Mouse (Mus musculus) kidney, postnatal 25 days (tissue): ENCODE data around the gene Zic4.

Experiments
- DNase-seq, 2 experiments: peaks; one replicate each; pipeline ENCODE4 v3.0.0; 2021; ENCODE audit warnings: mixed read lengths in 2 of 2

Gene Zic4

DNA sequence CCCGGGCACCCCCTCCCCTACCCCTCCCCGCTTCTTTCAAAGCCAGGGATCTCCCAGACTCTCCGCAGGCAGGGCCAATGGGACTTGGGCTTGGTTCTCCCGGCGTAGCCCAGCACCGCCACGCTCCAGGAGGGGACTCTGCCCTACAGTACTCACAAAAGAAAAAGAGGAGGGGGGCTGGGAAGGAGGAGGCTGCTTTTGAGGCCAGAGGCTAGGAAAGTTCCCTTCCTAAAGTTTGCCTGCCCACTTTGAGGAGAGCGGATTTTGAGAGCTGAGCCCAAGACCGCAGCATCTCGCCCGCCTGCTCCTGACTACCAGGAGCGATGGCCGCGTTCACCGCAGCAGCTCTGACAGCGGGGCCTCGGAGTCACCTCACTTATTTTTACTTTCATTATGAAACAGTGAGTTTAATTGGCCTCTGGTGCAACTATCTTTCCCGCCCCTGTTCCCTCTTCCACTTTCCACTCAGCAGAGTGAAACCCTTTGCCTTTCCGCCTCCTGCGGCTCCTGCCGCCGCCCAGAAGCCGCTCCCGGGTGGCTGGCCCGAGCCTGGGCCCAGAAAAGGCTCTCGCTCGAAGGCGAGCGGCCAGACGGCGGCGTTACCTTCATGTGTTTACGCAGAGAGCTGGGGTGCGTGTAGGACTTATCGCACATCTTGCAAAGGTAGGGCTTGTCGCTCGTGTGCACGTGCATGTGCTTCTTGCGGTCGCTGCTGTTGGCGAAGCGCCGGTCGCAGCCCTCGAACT, at the start of gene Zic4:
Gene Zic4, plus strand, starts transcription at position 558 of the 746 bp plus-strand sequence.
- no peak for DNase-seq

DNA sequence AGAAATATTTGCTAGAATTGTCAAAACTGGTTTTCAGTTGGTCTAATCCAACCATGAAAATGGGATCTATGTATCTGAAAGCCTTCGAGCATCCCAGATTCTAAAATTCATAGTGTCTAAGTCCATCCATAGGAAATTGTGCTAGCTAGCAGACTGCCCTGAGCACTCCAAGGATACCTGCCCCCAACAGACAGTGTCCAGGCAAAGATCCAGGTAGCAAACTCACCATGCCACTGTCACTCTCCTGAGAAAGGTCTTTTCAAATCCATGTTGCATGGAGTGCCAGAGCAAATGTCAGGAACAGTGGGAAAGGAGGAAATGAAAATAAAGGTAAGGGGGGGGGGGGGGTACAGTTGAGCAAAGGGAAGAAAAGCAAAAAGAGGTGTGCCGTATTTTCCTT, 14.6 kb upstream of the Zic4 start:
- no peak for DNase-seq

DNA sequence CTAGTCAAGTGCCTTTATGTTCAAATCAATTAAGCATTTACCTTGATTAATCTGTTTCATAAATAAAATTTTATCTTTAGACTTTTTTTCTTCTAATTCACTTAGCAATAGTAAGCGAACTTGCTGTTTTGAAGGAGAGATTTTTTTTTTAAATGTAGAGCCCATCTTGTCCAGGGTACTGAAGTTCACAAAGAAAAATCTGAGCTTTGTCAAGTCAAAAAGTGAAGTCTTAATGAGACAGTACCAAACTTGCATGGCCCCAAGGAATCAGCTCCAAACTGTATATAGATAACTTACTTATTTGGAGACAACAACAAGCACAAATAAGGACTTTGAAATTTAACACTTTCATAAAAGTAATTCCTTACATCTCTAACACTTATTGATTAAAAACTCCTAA, 13.5 kb upstream of the Zic4 start:
- no peak for DNase-seq

DNA sequence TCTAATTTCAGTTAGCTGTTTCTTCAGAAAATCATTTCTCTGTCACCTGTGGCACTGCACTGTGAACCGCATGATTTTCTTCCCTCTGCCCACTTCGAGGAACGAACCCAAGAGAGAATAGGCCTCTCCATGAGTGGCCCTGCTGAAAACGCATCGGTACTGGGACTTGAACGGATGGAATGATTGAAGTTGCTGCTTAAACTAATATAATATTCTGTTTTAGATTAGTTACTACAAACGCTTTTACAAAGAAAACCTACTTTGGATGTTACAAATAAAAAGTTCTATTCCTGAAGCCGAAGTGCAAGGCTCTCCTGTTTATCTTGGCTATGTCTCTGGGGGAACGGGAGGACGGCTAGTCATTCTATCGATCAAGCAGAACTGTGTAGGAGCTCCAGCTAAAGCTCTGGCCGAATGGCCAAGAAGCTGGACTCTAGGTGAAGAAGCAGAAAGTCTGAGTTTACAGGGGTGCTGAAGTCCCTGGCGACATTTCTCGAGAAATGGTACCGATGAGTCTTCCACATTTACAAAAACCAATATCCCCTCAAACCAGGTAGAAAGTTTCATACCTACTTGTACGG, 11.9 kb upstream of the Zic4 start:
- no peak for DNase-seq

DNA sequence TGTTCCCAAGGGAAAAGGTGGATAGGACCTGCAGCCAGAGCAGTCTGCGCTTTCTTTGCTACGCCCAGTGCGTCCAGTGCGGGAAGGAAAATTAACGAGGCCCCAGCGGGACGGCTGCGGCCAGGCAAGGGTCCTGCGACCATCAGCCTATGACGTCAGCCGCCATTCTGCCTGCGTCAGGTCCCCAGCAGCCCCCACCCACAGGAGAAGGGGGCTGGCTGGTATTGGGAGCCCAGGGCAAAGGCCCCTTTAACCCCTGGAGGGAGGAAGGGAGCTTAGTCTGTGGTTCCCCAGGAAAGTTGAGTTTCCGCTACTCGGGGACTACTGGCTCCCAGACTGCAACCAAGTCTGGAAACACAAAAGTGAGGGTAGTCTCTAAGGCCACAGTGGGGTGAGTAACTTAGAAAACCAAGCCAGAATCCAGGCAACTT, 11.3 kb upstream of the Zic4 start:
- DNase-seq, result no peak

DNA sequence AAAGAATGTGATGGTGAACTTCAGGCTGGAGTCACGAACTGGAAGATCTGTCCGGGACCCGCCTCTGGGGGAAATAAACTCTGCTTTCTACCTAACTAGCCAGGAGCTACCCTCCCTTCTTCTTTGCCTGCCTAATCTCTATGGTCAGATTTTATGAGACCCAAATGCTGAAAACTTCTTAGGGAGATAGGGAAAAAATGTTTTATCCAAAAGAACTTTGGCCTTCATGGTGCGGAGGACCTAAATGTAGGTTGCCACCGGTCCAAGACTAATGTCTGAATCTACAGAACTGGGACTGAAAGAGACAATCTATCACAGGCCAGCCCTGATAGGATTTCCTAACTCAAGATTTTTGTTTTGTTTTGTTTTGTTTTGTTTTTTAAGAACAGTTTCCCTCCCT, 10.9 kb upstream of the Zic4 start:
- DNase-seq, result no peak

DNA sequence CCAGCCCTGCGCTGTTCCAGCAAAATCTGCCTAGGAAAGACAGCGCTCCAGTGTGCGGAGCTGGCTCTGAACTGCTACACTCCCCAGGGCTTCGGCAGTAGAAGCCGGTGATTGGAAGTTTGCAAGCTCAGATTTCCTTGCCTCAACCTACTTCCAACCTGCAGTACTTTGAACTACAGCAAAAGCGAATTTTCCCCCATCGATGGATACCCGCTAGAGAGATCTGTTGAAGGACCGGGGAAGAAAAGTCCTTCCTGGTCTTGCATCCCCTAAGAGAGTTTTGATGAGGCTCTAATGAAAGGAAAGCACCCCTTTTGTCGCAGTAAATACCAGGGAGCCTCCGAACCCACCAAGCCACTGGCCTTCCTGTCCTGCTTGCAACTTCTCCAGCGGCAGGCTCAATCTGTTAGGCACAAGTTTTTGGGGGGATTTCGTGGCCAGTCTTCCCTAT, 10.2 kb upstream of the Zic4 start:
- no peak for DNase-seq

DNA sequence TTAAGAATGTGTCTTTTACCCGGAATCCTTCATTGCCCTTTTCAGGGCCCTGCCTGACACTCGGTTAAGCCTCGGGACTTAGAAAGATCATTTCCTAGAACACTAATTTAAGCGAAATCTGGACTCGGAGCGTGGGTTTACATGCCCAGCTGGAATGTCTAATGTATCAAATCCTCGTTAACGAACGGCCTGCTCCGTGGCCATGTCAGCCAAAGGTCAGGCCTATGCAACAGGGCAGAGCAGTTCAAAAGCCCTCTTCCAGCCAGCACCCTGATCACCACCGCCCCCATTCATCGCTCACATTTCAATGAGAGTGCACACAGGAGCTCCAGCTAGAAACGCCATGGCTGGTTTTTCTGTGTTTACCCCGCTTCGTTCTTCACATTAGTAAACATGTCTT, 9.4 kb upstream of the Zic4 start:
- no peak for DNase-seq

DNA sequence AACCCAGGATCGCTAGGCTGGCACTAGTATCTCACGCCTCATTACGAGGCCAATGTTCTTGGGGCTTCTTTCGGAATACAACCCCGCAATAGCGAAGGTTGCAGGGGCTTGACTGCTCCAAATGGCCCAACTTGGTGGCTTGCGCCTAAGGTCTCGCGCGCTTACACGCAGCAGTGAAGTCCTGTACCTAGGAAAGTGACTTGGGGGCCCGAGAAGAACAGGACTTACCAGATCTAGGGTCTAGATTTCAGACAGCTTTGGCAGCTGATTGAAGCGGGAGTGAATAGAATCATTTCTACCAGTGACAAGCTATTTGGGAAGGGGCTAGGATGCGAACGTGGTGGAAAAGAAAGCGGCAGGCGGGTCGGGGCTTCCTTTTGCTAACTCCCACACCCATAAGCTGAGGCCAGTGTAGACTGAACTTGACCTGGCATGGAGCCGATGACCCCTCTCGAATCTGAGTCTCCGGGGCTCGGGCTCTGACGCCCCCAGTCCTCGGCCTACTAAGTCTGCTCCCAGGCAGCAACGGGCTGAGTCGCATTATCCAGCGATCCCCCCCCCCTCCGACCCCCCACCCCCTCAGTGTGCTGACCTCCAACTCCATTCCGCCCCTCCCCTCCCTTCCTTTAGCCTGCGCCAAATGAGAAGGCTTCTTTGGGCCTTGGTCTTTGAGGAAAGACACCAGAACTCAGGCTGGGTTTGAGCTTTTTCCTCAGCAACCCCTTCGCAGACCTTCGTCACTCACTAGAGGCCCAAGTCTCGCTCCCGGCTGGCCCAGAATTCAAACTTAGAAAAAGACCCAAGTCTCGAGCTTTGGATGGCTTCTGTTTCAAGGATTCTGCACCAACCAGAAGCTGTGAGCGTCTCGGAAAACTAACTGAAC, 8.4 kb upstream of the Zic4 start:
- DNase-seq, result no peak

DNA sequence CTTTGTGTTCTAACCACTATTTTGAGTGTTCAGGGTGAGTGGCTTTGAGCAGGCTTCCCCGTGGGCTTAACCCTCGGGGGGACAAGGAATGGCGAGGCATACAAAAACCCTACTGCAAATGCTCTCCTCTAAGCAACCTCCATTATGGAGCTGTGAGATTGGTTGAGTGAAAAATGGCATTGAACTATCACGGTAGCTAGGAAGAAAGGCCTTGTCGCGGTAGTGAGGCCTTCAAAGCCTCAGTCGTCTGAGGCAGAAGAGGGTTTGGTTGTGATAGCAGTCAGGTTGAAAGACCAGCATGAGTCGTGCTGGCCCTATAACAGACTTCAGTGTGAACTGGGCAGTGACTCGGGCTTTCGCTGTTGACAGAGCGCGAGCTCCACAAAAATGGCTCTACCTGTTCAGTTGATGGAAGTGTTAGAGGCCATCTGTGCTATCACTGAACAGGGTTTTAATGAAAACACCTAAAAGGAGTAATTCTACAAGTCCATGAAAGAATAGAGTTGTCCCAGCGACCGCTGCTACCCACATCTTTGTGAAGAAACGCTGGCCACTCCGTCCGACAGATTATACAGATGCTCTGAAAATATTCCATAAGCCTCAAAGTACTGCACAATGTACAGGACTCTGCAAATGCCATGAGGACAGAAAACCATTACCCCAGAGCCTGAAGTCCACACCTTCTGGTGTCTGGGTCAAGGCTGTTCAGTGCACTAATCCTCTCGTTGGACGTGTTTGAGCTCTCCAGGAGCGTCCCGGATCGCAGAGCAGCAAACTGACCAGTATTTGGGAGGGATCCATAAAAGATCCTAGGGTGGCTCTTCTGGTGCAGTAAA, 7.6 kb upstream of the Zic4 start:
- DNase-seq, result no peak

DNA sequence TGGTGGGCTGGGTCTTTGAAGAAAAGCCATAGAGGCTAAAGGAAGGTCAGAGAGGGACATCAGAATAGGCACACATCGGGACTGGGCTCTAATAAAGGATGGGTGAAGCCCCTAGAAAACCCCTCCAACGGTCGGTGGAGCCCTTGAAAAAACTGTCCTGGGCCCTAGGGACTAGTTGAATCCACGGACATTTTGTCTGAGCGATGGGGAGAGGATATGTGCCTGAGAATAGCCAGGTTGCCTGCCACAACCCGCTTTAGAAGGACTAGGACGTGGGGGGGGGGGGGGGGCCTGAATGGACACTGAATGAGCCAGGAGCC, 7.0 kb upstream of the Zic4 start:
- DNase-seq, result no peak

DNA sequence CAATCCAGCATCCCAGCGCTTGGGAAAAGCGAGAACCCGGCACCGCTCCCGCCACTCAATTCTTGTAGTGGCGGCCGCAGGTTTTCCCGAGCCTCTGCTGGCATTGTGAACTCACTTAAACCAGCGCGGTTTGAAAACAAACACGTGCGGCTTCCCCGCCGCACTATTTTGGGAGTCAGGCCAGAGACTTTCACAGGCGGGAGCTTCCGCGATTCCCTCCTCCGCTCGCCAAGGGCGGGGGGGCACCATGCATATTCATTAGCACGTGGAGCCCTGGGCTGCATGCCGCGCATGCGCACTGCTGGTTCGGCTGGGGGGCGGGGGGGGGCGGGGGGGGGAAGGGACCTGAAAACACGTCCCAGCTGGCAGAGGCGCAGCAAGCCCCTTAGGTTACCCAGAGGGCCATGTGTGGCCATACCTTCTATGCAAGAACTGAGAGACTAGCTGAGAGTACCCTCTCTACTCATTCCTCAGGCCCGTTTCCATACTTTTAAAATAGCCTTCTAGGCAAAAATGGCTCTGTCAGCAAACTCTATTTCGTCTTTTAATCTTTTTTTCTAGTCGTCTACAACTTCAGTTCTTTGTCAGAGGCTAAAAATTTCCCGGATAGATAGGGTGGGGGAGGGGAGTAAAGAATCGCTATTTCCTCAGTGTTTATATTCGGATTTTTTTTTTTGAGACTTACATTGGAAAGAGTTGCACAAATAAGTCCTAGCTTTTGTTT, 6.4 kb upstream of the Zic4 start:
- DNase-seq, result no peak

DNA sequence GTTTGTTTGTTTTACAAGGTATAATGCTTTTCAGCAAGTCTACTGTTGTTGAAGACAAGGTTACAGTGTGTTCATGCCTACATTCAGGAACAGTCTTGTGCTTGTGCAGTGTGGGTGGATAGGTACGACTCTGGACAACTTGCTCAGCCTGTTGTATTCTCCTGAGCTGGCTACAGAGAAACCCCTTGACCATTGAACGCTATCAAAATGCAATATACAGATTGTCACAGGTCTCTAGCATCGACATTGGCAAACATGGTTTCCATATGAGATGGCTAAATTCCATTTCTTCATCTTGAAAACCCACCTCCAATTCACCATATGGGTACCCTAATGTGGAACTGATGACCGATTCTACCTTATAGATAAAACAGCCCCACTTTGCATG, 5.9 kb upstream of the Zic4 start:
- DNase-seq, result no peak

DNA sequence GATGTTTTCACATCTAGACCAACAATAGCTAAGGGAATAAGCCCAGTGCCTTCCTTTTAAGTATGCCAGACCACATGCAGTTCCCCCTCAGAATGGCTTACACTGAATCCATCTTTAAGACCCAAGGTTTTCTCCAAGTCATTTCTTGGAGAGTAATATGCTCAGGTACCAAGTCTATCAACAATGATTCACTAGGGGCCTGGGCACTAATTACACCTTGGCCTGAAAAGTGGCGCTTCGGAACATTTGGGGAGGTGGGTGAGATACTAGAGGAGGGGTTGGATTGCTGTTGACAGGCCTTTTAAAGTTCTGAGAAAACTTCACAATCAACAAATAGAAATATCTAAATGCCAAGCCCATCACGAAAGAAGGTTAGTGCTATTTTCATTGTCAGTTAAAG, 4.9 kb upstream of the Zic4 start:
- DNase-seq, result no peak

DNA sequence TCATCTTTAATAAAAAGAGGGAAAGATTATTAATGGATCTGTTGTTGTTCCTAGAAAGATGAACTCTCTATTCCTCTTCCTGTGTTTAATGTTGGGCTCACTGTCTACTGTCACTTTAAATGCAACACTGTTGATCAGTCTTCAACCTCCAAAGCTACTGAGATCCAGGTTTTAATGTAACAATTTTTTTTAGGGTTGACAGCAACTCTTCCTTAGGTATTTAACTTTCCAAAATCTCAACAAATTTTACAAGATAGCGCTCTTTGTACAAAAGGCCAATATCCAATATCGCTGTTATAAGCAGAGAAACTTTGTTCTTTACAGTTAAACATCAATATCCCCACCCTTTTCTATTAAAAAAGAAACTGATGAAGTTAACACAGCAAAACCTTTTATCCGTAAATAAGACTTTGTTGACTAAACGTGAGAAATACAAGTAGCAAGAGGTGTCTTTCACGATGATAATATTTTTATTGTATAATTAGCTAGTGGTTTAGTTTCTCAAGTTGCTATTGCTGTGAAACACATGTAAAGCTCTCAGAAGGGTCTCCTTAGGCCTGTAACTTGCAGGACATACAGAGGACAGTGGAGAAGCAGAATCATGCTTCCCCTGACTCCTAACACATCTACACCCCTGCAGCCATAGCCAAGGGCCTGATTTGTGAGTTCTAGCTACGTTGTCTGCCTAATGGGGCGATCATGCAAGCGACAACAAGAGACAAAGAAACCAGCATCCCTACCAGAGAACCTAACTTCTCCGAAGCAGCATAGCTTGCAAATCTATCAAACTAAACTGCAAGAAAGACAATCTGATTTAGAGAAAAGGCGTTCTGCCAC, 3.1 kb upstream of the Zic4 start:
- DNase-seq, result no peak

DNA sequence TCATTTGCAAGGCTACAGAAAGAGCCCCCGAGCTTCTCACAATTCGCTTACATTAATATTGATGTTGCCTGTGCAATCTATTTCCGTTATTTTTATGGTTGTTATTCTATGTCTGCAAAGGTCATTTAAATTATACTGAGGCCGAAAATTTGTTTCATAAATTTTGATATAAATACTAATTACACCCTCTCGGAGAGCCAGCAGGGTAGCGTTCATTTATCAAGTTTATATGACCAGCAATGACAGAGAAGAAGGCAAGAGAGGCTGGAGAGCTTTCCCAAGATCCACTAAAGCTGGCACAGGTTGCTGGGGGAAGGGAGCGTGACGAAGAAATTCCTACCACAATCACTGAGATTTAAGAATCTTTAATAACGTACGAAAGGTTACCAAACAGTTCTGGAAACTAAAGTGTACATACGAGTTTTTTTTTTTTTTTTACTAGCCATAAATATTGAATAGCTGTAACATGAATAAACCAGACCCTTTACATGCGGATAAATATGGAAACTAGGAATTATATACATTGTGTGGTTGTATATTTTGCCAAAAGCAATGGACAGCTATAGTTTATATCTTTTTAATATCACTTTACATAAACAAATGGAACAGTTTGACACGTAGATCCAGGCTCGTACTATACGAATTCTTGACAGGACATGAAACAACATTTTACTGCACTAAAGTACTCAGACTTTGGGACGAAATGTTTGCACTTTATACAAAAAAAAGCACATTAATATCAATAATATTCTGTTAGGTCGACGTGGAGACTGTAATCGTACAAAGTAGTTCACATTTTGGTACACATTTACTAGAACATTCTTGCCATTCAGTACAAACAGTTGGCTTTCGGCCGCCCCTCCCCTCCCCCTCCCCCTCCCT, 1.8 kb upstream of the Zic4 start:
- DNase-seq, result no peak

DNA sequence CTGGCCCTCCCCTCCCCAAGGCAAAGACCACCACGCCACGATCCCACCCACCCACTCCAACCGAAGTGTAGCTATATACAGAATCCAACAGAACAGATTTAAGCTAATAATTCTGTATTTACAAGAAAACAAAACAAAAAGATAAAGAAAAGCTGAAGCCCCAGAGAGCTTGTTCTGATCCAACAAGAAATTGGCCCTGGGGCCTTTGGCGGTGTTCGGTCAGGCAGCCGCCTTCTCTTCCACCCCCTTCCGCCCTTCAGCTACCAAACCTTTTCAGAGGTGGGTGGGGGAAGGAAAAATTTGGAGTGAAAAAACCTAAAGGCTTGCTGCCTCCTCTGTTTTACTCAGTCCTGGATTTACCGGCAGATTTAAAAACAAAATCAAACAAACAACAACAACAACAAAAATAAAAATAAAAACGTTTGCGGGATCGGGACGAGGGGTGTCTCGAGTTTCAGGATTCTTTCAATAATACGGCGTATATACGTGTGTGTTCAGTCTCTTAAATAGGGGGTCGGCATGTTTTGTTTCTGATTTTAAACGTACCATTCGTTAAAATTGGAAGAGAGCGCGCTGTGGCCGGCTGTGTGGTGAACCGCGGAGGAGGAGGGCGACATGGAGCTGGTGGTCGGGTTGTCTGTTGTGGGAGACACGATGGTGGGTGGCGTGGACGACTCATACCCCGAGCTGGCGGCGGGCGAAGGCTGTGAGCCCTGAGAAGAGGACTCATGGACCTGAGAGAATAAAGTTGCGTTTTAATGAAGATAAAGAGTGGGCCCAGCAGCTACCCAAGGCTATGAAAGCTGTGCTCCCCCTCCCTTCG, 969 bp upstream of the Zic4 start:
- DNase-seq, result no peak

DNA sequence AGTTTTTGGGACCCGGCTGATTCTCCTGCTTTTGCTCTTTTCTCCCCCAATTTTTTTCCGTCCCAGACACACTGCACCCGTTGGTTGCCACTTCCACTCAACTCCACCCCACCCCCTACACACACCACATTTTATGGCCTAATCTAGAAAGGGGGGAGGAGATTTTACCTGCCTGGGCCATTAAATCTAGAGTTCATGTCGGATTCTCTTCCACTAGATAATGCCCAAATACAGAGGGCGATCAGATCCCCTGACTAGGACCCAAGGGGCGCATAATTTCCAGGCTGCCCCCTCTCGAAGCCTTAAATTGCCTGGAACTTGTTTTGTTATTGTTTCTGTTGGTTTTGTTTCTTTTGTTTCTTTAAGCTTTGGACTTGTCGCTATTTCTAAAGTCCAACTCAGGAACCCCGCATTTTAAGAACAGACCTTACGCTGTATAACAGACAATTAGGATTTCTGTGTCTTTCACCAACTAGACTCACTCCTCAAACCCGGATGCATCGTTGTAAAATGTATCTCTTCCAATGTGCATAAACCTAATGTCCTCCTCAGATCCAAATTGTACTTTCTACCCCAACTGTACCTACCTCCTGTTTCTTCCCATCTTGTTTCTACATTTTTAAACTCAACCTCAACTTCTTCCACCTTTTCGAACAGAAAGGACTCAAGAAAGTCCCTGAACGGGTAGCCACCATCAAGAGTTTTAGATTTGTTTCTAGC, 958 bp downstream of the Zic4 start:
- no peak for DNase-seq

DNA sequence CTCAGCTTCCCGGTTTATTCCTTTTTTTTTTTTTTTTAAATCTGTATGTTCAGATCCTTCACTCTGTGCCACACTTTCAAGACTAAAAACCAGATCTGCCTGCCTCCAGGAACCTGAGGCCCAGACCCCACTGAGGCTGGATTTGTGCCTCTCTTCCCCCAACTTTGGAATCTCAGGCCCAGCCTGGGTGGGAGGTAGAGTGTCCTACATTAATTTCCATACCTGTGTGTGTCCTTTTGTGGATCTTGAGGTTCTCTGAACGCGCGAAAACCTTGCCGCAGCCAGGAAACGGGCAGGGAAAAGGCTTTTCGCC, 1.6 kb downstream of the Zic4 start:
- no peak for DNase-seq
